Mouse (Mus musculus) intestine, embryonic 14.5 days (tissue): ENCODE data around the gene Barx2. TPM values are rescaled to one million over a fixed set of nuclear protein-coding genes. Genes with fewer than 3 reads are reported as not detected.
"Not testable (repeated sequence)": the region's sequence is repeated elsewhere in the genome, so short reads cannot be mapped to it uniquely, and the experiment has no call there.

ENCODE experiments used
- ATAC-seq: fragments of 200-750 bp; cut with Nextera tagmentation; replicated peaks from 2 replicates; pipeline ENCODE4 v1.8.0; 2017; ENCODE audit warnings: low read depth, moderate number of reproducible peaks, moderate TSS enrichment, moderate library complexity; ENCODE audit not compliant: low FRiP score, low TSS enrichment
- DNase-seq: peaks from one replicate; pipeline ENCODE4 v3.0.0-alpha.2; 2018; ENCODE audit warnings: low spot score
- H3K27ac ChIP-seq: fragments of 300-500 bp; sonication (generic); 2 replicates; pipeline ENCODE4 v1.5.1; 2014; ENCODE audit warnings: low read depth, mild to moderate bottlenecking, control low read depth
- H3K27me3 ChIP-seq: fragments of 300-500 bp; sonication (generic); replicated peaks from 2 replicates; pipeline ENCODE4 v1.6.1; 2014; ENCODE audit warnings: low read length, control low read depth; ENCODE audit not compliant: control insufficient read depth, insufficient read depth
- H3K36me3 ChIP-seq: fragments of 300-500 bp; sonication (generic); 2 replicates; pipeline ENCODE4 v1.6.1; 2014; ENCODE audit warnings: low read length, control low read depth; ENCODE audit not compliant: control insufficient read depth, insufficient read depth
- H3K4me1 ChIP-seq: fragments of 300-500 bp; sonication (generic); replicated peaks from 2 replicates; pipeline ENCODE4 v1.6.1; 2014; ENCODE audit warnings: low read length, control low read depth, mixed read lengths; ENCODE audit not compliant: control insufficient read depth, insufficient read depth
- H3K4me2 ChIP-seq: fragments of 300-500 bp; sonication (generic); 2 replicates; pipeline ENCODE4 v1.6.1; 2014; ENCODE audit warnings: low read length
- H3K4me3 ChIP-seq: fragments of 300-500 bp; sonication (generic); 2 replicates; pipeline ENCODE4 v1.5.1; 2014; ENCODE audit warnings: low read depth, low read length, control low read depth, mixed read lengths
- H3K9ac ChIP-seq: fragments of 300-500 bp; sonication (generic); 2 replicates; pipeline ENCODE4 v1.6.1; 2014; ENCODE audit warnings: mild to moderate bottlenecking, low read length
- H3K9me3 ChIP-seq: fragments of 300-500 bp; sonication (generic); 2 replicates; pipeline ENCODE4 v1.6.1; 2016; ENCODE audit warnings: low read length, control low read depth; ENCODE audit not compliant: control insufficient read depth
- WGBS: fragments of 180-500 bp; shearing (Covaris S2); extraction: QIAGEN DNeasy Blood & Tissue Kit; methylation state at CpG from one replicate; pipeline ENCODE4 v1.1.7; 2014; 5-methylcytosine and 5-hydroxymethylcytosine counted together
- polyA plus RNA-seq: library from polyadenylated mRNA; unstranded; fragments of >200 nt; fragmentation: Nextera tagmentation; extraction: Ambion mirVana; gene quantifications from 2 replicates; pipeline ENCODE4 v1.2.1, GENCODE M21; 2014

Barx2 gene
- 0.12 TPM in 2 replicates for polyA plus RNA-seq

DNA sequence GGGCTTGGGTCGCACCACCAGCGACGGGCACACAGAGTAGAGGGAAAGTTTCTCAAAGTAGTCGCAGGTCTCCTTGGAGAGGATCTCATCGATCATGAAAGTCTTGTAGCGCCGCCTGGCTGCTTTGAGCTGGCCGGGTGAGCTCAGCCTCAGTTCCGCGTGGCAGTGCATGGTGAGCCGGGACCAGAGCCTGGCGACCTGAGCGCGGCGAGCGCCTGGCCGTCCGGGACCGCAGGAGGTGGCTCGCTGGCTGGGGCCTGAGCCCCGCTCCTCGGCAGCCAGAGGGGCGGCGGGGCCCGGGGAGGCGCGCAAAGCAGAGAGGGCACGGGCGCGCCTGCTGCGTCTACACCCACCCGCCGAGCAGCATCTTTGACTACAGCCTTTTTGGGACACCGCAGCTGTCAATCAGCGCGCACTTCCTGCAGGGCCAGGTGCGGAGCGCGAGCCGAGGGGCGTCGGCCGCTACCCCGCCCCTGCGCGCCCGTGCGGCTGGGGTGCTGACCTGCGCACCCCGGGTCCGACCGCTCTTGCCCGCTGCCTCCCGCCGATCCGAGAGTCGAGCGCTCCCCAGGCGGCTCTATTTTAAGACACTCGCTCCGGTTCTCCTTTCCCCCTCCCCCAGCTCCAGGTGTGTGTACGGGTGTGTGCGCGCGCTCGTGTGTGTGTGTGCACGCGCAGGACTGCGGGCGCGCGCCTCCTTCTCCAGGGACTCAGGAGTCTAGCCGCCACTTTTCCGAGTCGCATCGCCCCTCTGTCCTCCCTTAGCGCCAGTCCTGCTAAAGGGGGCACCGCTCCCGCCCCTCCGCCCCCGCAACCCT, at the start of gene Barx2:
Barx2 (minus strand) TSS at position 542 of the 818 bp plus-strand sequence.
- Histone ChIP-seq H3K9ac (no peak within 1 kb of the TSS), H3K27ac (no peak within 1 kb of the TSS), H3K4me1 (0 out of 2 replicates have a peak, but pooled peaks cover 4% of the 10 kb centered on the region), H3K27me3 (peaks cover 93% of the 10 kb centered on the region), H3K36me3 (no peaks in the 10 kb centered on the region), H3K4me2 (peak within 1 kb of the TSS; percentile 97), H3K4me3 (peak within 1 kb of the TSS; percentile 45), H3K9me3 (no peaks in the 10 kb centered on the region)
- under 1% methylated on average over 67 of the region's 81 CpGs for WGBS
- ATAC-seq (peak; percentile 72; the same call in 1 of the 2 replicates), DNase-seq (peak; percentile 85)

DNA sequence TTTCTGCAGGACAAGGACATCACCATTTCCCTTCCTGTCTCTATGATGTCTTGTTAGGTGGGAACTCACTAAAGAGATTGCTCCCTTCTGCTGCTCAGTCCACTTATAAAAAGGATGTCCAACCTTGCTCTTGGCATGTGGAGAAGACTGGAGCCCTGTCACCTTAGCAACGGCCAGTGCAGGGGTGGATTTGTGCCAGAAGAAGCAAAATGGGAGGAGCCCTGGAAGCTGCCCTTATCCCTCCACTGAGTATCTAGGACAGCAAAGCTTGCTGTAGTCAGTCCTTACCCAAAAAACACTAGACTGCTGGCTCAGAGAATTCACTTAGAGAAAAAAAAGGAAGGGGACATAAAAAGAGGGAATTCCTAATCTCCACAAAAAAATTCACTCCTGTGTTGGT, 49.0 kb upstream of the Barx2 start:
- Histone ChIP-seq H3K27ac (no peak overlapping the region), H3K36me3 (no peaks in the 10 kb centered on the region), H3K27me3 (no peaks in the 10 kb centered on the region), H3K4me3 (no peak overlapping the region), H3K9me3 (0 out of 2 replicates have a peak, but pooled peaks cover 4% of the 10 kb centered on the region), H3K4me1 (no peaks in the 10 kb centered on the region), H3K4me2 (no peak overlapping the region), H3K9ac (no peak overlapping the region)
- 55% methylated on average over 1 of the region's 1 CpGs for WGBS
- DNase-seq (no peak), ATAC-seq (no peak)

DNA sequence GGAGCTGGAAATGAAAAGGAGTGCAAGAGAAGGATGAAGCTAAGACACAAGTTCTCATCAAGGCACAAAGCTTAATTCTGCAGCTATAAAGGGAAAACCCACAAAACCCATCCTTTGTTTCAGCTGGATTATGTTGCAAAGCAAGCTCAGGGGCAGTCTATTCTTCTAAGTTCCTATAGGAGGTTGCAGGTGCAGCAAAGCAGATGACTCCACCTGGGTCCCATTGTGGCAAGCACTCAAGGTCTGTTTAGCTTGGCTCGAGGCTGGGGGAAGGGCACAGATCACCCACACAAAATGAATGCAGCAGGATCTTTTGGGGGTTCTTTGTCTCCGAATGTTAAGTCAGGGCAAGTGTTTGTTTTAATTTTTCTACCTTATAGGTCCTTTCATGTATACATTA, 47.2 kb upstream of the Barx2 start:
- Histone ChIP-seq H3K4me2 (no peak overlapping the region), H3K9ac (no peak overlapping the region), H3K4me3 (no peak overlapping the region), H3K27me3 (no peaks in the 10 kb centered on the region), H3K36me3 (no peaks in the 10 kb centered on the region), H3K4me1 (no peaks in the 10 kb centered on the region), H3K9me3 (0 out of 2 replicates have a peak, but pooled peaks cover 1% of the 10 kb centered on the region), H3K27ac (no peak overlapping the region)
- no peak for DNase-seq
- no peak for ATAC-seq
- WGBS: 50% methylated on average over 2 of the region's 2 CpGs

DNA sequence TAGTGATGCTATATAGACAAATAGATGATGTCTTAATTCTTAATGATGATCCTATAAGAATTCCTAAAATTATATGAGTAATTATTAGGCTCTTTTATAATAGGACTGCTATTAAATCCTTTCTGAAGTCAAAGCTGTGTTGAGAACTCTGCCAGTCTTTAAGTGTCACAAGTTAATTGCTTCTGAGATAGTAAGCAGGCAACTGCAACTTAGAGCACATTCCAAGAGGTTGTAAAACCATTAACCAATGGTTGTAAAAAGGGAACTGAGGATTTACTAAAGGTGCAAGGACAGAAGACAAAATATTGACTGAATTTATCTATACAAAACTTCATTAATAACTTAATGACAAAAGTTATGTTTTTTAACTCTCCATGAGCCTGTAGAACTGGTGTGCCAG, 44.9 kb upstream of the Barx2 start:
- Histone ChIP-seq H3K36me3 (no peaks in the 10 kb centered on the region), H3K4me2 (no peak overlapping the region), H3K9me3 (no peaks in the 10 kb centered on the region), H3K4me3 (no peak overlapping the region), H3K4me1 (no peaks in the 10 kb centered on the region), H3K27me3 (no peaks in the 10 kb centered on the region), H3K27ac (no peak overlapping the region), H3K9ac (no peak overlapping the region)
- DNase-seq: no peak
- ATAC-seq: no peak

DNA sequence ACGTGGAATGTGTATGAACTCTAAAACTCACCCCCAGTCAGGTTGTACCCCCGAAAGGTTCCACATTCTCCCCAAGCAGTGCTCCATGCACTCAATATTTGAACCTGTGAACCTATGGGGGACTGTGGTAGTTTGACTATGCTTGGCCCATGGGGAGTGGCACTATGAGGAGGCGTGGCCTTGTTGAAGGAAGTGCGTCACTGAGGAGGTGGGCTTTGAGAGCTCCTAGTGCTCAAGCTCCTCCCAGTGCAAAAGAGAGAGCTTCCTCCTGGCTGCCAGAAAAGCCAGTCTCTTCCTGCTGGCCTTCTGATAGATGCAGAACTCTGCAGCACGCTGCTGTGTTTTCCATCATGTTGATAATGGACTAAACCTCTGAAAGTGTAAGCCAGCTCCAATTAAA, 37.2 kb upstream of the Barx2 start:
- H3K9ac ChIP-seq: no peak overlapping the region
- H3K27me3 ChIP-seq: no peaks in the 10 kb centered on the region
- WGBS: 93% methylated on average over 5 of the region's 5 CpGs
- H3K4me2 ChIP-seq: no peak overlapping the region
- no peak overlapping the region for H3K4me3 ChIP-seq
- no peaks in the 10 kb centered on the region for H3K4me1 ChIP-seq
- DNase-seq (no peak), ATAC-seq (no peak)
- no peak overlapping the region for H3K27ac ChIP-seq
- no peaks in the 10 kb centered on the region for H3K9me3 ChIP-seq
- H3K36me3 ChIP-seq: no peaks in the 10 kb centered on the region

DNA sequence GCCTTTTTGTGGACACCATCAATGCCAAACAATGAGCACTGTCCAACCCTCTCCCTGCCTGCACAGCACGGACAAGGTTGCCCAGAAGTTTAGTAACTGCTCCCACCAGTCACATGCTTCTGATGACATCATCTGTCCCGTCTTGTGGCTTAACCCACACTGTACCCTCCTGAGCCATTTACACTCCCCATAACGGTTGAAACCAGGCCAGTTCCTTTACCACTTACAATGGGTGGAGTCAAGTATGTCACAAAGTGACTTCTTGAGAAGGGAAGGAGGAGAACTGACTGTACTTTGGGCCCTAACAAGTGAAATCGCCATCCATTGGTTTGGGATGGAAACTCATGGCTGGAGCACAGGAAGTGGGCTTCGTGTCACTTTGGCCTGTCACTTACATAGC, 35.8 kb upstream of the Barx2 start:
- no peaks in the 10 kb centered on the region for H3K27me3 ChIP-seq
- no peaks in the 10 kb centered on the region for H3K9me3 ChIP-seq
- DNase-seq: no peak
- H3K36me3 ChIP-seq: no peaks in the 10 kb centered on the region
- H3K9ac ChIP-seq: no peak overlapping the region
- no peaks in the 10 kb centered on the region for H3K4me1 ChIP-seq
- H3K4me2 ChIP-seq: no peak overlapping the region
- no peak overlapping the region for H3K4me3 ChIP-seq
- no peak for ATAC-seq
- H3K27ac ChIP-seq: no peak overlapping the region
- 85% methylated on average over 5 of the region's 5 CpGs for WGBS

DNA sequence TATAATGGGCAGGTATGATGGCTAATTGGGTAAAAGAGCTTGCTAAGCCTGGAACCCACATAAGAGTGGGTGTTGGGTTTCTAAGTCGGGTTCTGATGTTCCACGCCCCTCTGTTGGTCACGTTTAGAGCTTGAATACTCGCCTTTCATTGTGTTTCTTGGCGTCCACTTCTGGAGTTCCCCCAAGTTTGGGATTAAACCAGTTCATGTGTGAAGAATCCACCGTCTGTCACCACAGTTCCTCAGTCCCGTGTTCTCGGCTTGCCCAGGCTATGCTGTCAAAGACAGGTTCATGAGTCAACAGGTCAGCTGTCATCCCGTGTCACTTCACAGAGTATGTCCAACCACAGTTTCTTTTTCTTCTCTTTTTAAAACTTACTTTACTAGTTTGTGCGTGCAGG, 33.8 kb upstream of the Barx2 start:
- DNase-seq: no peak
- WGBS: 87% methylated on average over 10 of the region's 10 CpGs

DNA sequence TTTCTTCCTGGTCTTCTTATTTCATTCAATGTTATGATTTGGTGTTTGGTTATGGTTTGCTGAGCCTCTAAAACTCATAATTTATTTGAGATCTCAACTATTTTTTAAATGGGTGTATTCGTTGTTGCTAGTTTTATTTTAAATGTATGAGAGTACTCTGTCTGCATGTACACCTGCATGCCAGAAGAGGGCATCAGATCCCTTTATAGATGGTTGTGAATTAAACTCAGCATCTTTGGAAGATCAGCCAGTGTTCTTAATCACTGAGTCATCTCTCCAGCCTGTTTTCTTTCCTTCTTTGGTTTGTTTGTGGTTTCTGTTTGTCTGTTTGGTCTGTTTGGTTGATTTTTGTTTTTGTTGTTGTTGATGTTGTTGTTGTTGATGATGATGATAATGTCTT, 29.1 kb upstream of the Barx2 start:
- no peaks in the 10 kb centered on the region for H3K9me3 ChIP-seq
- ATAC-seq (no peak), DNase-seq (no peak)
- no peak overlapping the region for H3K9ac ChIP-seq
- no peak overlapping the region for H3K4me3 ChIP-seq
- H3K36me3 ChIP-seq: no peaks in the 10 kb centered on the region
- 44% methylated on average over 1 of the region's 1 CpGs for WGBS
- H3K4me1 ChIP-seq: no peaks in the 10 kb centered on the region
- no peaks in the 10 kb centered on the region for H3K27me3 ChIP-seq
- H3K4me2 ChIP-seq: no peak overlapping the region
- H3K27ac ChIP-seq: no peak overlapping the region

More for the DNA sequence above, 33.8 kb upstream of the Barx2 start:
- ATAC-seq: no peak
- Histone ChIP-seq H3K9me3 (no peaks in the 10 kb centered on the region), H3K27me3 (no peaks in the 10 kb centered on the region), H3K4me1 (no peaks in the 10 kb centered on the region), H3K4me2 (no peak overlapping the region), H3K36me3 (no peaks in the 10 kb centered on the region), H3K9ac (no peak overlapping the region), H3K27ac (no peak overlapping the region), H3K4me3 (no peak overlapping the region)

DNA sequence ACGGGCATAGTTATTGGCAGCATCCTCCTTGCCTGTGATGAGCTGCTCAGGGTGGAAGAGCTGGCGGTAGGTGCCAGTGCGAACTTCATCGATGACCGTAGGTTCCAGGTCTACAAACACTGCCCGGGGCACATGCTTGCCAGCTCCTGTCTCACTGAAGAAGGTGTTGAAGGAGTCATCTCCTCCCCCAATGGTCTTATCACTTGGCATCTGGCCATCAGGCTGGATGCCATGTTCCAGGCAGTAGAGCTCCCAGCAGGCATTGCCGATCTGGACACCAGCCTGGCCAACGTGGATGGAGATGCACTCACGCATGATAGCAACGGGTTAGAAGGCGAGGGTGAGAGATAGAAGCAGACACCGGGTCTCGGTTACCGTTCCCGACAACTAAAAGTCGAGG, 23.2 kb upstream of the Barx2 start:
- H3K4me3 ChIP-seq, H3K9me3 ChIP-seq, H3K27me3 ChIP-seq, H3K9ac ChIP-seq, DNase-seq, H3K27ac ChIP-seq, H3K4me2 ChIP-seq, H3K36me3 ChIP-seq, ATAC-seq, H3K4me1 ChIP-seq: not testable (repeated sequence)
- WGBS: 97% methylated on average over 11 of the region's 16 CpGs
